Mouse (Mus musculus) induced T-regulatory cell, adult 2 months (primary cell): ENCODE data around the gene Dcaf5.

Experiments used
- DNase-seq: peaks from one replicate; pipeline ENCODE4 v3.0.0-alpha.2; 2012; ENCODE audit warnings: low read depth

Dcaf5 gene

GRCm38 (mm10) chr12:80436336-80436976, at the start of gene Dcaf5:
Gene Dcaf5 (minus strand): TSS chr12:80436601.
- DNase-seq: peak; percentile 90

GRCm38 (mm10) chr12:80483397-80483796, 47.0 kb upstream of the Dcaf5 start:
- DNase-seq: no peak

GRCm38 (mm10) chr12:80479986-80480385, 43.6 kb upstream of the Dcaf5 start:
- DNase-seq: no peak

GRCm38 (mm10) chr12:80473731-80474130, 37.3 kb upstream of the Dcaf5 start:
- no peak for DNase-seq

- no peak for DNase-seq
Measured at GRCm38 (mm10) chr12:80471926-80472325, 35.5 kb upstream of the Dcaf5 start.

- DNase-seq: no peak
Measured at GRCm38 (mm10) chr12:80470206-80470605, 33.8 kb upstream of the Dcaf5 start.

GRCm38 (mm10) chr12:80463666-80464269, 27.4 kb upstream of the Dcaf5 start:
- no peak for DNase-seq

- DNase-seq: peak; percentile 90
Measured at GRCm38 (mm10) chr12:80462942-80463651, 26.7 kb upstream of the Dcaf5 start, which contains the start of gene Exd2. Gene Exd2 (plus strand): TSS chr12:80463095.

- peak; percentile 34 for DNase-seq
Measured at GRCm38 (mm10) chr12:80462292-80462896, 26.0 kb upstream of the Dcaf5 start.

- no peak for DNase-seq
Measured at GRCm38 (mm10) chr12:80458033-80458432, 21.6 kb upstream of the Dcaf5 start.

GRCm38 (mm10) chr12:80453506-80453905, 17.1 kb upstream of the Dcaf5 start:
- DNase-seq: no peak

- no peak for DNase-seq
Measured at GRCm38 (mm10) chr12:80444525-80445109, 8.2 kb upstream of the Dcaf5 start.

- peak; percentile 39 for DNase-seq
Measured at GRCm38 (mm10) chr12:80440957-80441356, 4.6 kb upstream of the Dcaf5 start.

- no peak for DNase-seq
Measured at GRCm38 (mm10) chr12:80437051-80437675, 762 bp upstream of the Dcaf5 start.

GRCm38 (mm10) chr12:80435887-80436286, 514 bp downstream of the Dcaf5 start:
- peak; percentile 58 for DNase-seq

GRCm38 (mm10) chr12:80434961-80435691, 1.3 kb downstream of the Dcaf5 start:
- peak; percentile 83 for DNase-seq

- DNase-seq: peak; percentile 55
Measured at GRCm38 (mm10) chr12:80434601-80434960, 1.8 kb downstream of the Dcaf5 start.

GRCm38 (mm10) chr12:80433266-80433665, 3.1 kb downstream of the Dcaf5 start:
- peak; percentile 73 for DNase-seq

- no peak for DNase-seq
Measured at GRCm38 (mm10) chr12:80427683-80428082, 8.7 kb downstream of the Dcaf5 start.

GRCm38 (mm10) chr12:80415100-80415499, 21.3 kb downstream of the Dcaf5 start:
- no peak for DNase-seq

- DNase-seq: no peak
Measured at GRCm38 (mm10) chr12:80410855-80411254, 25.5 kb downstream of the Dcaf5 start.
